Mouse (Mus musculus): Measurements from ENCODE around the gene Miox. TPM values are rescaled to one million over a fixed set of nuclear protein-coding genes. Genes with fewer than 3 reads are reported as not detected.

The Miox gene
- total and polyA plus RNA-seq, 3 experiments = not detected

DNA sequence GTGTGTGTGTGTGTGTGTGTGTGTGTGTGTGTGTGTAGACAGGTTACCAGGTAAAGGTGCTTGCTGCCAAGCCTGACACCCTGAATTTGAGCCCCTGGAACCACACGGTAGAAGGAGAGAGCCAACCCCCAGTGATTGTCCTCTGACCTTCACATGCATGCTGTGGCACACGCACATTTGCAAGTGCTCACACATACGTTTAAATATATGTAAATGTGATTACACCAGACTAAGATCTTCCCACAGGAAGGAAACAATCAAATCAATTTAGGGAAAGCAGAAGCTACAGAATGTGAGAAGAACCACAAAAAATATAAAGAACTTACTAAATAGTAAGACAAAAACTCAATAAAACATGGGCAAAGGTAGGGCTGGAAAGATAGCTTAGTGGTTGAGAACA is 5.9 kb downstream of the Miox start:
- no peak overlapping the region for H3K4me3 ChIP-seq (ENCODE audit: control insufficient read depth in 1 of 2, insufficient read depth in 1 of 2, low read depth in 2 of 2, low read length in 2 of 2)
- no peak overlapping the region for H3K27ac ChIP-seq (ENCODE audit: control insufficient read depth, low read depth, low read length)
- no peak for TF ChIP-seq SMC3 (IDR thresholded peaks at IDR 0.05; ENCODE audit: low read depth, low read length)
- TF ChIP-seq ELF1 (IDR thresholded peaks at IDR 0.05; ENCODE audit: low read depth, low read length) = no peak
- TF ChIP-seq ZNF384 (IDR thresholded peaks at IDR 0.05; ENCODE audit: low read depth, low read length) = no peak
- no peak for TF ChIP-seq GABPA (IDR thresholded peaks at IDR 0.05; ENCODE audit: low read depth, low read length)
- no peak for DNase-seq (ENCODE audit: low read depth, low spot score)
- no peak overlapping the region for H3K9ac ChIP-seq (ENCODE audit: control insufficient read depth, low read depth, low read length, poor library complexity, severe bottlenecking)
- peaks cover 5% of the 10 kb centered on the region in 2 experiments for H3K4me1 ChIP-seq (ENCODE audit: control insufficient read depth in 1 of 2, insufficient read depth in 2 of 2, low read length in 2 of 2)
- no peaks in the 10 kb centered on the region for H3K27me3 ChIP-seq (ENCODE audit: control insufficient read depth in 1 of 2, insufficient read depth in 2 of 2, low read length in 2 of 2)
- H3K79me2 ChIP-seq (ENCODE audit: control insufficient read depth, insufficient read depth, low read length, poor library complexity) = no peaks in the 10 kb centered on the region
- no peaks in the 10 kb centered on the region for H3K9me3 ChIP-seq (replicated peaks; ENCODE audit: insufficient read depth, low read length)
- H3K36me3 ChIP-seq (ENCODE audit: control insufficient read depth in 1 of 2, insufficient read depth in 2 of 2, low read length in 2 of 2) = no peaks in the 10 kb centered on the region

DNA sequence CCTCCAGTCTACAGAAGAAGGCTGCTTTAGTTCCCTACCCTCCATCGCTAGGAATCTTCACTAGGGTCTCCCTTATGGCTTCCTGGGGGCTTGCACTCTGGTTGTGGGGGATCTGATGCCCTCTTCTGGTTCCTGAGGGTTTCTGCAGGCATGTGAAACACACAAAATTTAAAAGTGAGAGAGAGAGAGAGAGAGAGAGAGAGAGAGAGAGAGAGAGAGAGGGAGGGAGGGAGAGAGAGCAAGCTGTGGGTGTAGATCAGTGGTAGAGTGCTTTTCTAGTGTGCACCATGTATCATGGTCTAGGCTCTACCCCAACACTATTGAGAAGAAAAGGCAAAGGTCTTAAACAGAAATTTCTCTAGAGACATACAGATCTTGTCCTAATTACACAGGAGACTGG is 7.5 kb downstream of the Miox start:
- Histone ChIP-seq H3K27ac (ENCODE audit: control insufficient read depth, low read depth, low read length) (no peak overlapping the region), H3K4me1 (ENCODE audit: control insufficient read depth in 1 of 2, insufficient read depth in 2 of 2, low read length in 2 of 2) (peaks cover 5% of the 10 kb centered on the region in 2 experiments), H3K4me3 (ENCODE audit: control insufficient read depth in 1 of 2, insufficient read depth in 1 of 2, low read depth in 2 of 2, low read length in 2 of 2) (no peak overlapping the region), H3K36me3 (ENCODE audit: control insufficient read depth in 1 of 2, insufficient read depth in 2 of 2, low read length in 2 of 2) (no peaks in the 10 kb centered on the region), H3K79me2 (ENCODE audit: control insufficient read depth, insufficient read depth, low read length, poor library complexity) (no peaks in the 10 kb centered on the region), H3K9ac (ENCODE audit: control insufficient read depth, low read depth, low read length, poor library complexity, severe bottlenecking) (no peak overlapping the region), H3K9me3 (replicated peaks; ENCODE audit: insufficient read depth, low read length) (no peaks in the 10 kb centered on the region), H3K27me3 (ENCODE audit: control insufficient read depth in 1 of 2, insufficient read depth in 2 of 2, low read length in 2 of 2) (no peaks in the 10 kb centered on the region)
- TF ChIP-seq MYB (IDR thresholded peaks at IDR 0.05; ENCODE audit: low read depth, low read length) (no peak), JUND (IDR thresholded peaks at IDR 0.05; ENCODE audit: low read depth, low read length) (peak; percentile 97), MAFK (IDR thresholded peaks at IDR 0.05; ENCODE audit: borderline replicate concordance, low read depth, low read length) (no peak), TBP (IDR thresholded peaks at IDR 0.05; ENCODE audit: low read depth, low read length) (no peak), MAX (IDR thresholded peaks at IDR 0.05; ENCODE audit: low read length) (no peak), CTCF (IDR thresholded peaks at IDR 0.05 in 2 of 3, conservative IDR thresholded peaks at IDR 0.05 in 1 of 3; ENCODE audit: control insufficient read depth in 1 of 3, insufficient read depth in 1 of 3, low read depth in 2 of 3, low read length in 3 of 3, poor library complexity in 1 of 3, severe bottlenecking in 1 of 3) (peak; percentile 30 to 43 (median 39); a peak in 4 of 6 replicates), MEF2A (IDR thresholded peaks at IDR 0.05; ENCODE audit: extremely low read depth, insufficient replicate concordance, low read depth, low read length, poor library complexity, severe bottlenecking) (no peak), ZMIZ1 (IDR thresholded peaks at IDR 0.05; ENCODE audit: low read depth, low read length) (no peak), POLR2A (IDR thresholded peaks at IDR 0.05; ENCODE audit: control insufficient read depth in 1 of 2, insufficient read depth in 1 of 2, low read depth in 1 of 2, low read length in 2 of 2, poor library complexity in 1 of 2) (no peak), MYC (IDR thresholded peaks at IDR 0.05; ENCODE audit: low read depth, low read length) (no peak), RAD21 (IDR thresholded peaks at IDR 0.05; ENCODE audit: low read depth, low read length) (peak; percentile 11), SIN3A (IDR thresholded peaks at IDR 0.05; ENCODE audit: low read length) (no peak), MXI1 (IDR thresholded peaks at IDR 0.05; ENCODE audit: low read depth, low read length) (no peak), USF1 (IDR thresholded peaks at IDR 0.05; ENCODE audit: low read depth, low read length) (no peak), SMC3 (IDR thresholded peaks at IDR 0.05; ENCODE audit: low read depth, low read length) (peak; percentile 33), MAZ (IDR thresholded peaks at IDR 0.05; ENCODE audit: low read depth, low read length) (no peak), ZC3H11A (IDR thresholded peaks at IDR 0.05; ENCODE audit: low read depth, low read length) (0 out of 2 replicates have a peak, but pooled peaks have one; percentile 10)
- no peak for DNase-seq (ENCODE audit: low read depth, low spot score)

All from MEL (cell line).